Mouse (Mus musculus) lung, embryonic 15.5 days (tissue): ENCODE measurements around the gene 1700092M07Rik. TPM values are rescaled to one million over a fixed set of nuclear protein-coding genes. Genes with fewer than 3 reads are reported as not detected.
"Not testable (repeated sequence)": the region's sequence is repeated elsewhere in the genome, so short reads cannot be mapped to it uniquely, and the experiment has no call there.

Experiments
- ATAC-seq: fragments of 200-750 bp; cut with Nextera tagmentation; 2 replicates; pipeline ENCODE4 v1.8.0; 2017; ENCODE audit warnings: moderate number of reproducible peaks, borderline replicate concordance; ENCODE audit not compliant: low FRiP score, low TSS enrichment; ENCODE audit errors: extremely low read depth
- H3K27ac ChIP-seq: fragments of 300-500 bp; sonication (generic); 2 replicates; pipeline ENCODE4 v1.5.1; 2015; ENCODE audit warnings: moderate library complexity, mild to moderate bottlenecking, inconsistent platforms
- H3K27me3 ChIP-seq: fragments of 300-500 bp; sonication (generic); 2 replicates; pipeline ENCODE4 v1.6.1; 2015; ENCODE audit warnings: inconsistent platforms
- H3K36me3 ChIP-seq: fragments of 300-500 bp; sonication (generic); 2 replicates; pipeline ENCODE4 v1.6.1; 2015; ENCODE audit warnings: inconsistent platforms
- H3K4me1 ChIP-seq: fragments of 300-500 bp; sonication (generic); 2 replicates; pipeline ENCODE4 v1.6.1; 2015; ENCODE audit warnings: inconsistent platforms
- H3K4me2 ChIP-seq: fragments of 300-500 bp; sonication (generic); 2 replicates; pipeline ENCODE4 v1.6.1; 2015; ENCODE audit warnings: inconsistent platforms, mild to moderate bottlenecking, moderate library complexity
- H3K4me3 ChIP-seq: fragments of 300-500 bp; sonication (generic); 2 replicates; pipeline ENCODE4 v1.5.1; 2015; ENCODE audit warnings: mild to moderate bottlenecking, inconsistent platforms
- H3K9ac ChIP-seq: fragments of 300-500 bp; sonication (generic); 2 replicates; pipeline ENCODE4 v1.6.1; 2015; ENCODE audit warnings: inconsistent platforms
- H3K9me3 ChIP-seq: fragments of 300-500 bp; sonication (generic); 2 replicates; pipeline ENCODE4 v1.6.1; 2016; ENCODE audit warnings: inconsistent platforms
- whole genome bisulfite sequencing: fragments of 180-500 bp; shearing (Covaris S2); methylation state at CpG from one replicate; pipeline ENCODE4 v1.1.7; 2015; 5-methylcytosine and 5-hydroxymethylcytosine counted together
- polyA plus RNA-seq: library from polyadenylated mRNA; unstranded; fragments of >200 nt; fragmentation: Nextera tagmentation; extraction: Ambion mirVana; gene quantifications from 2 replicates; pipeline ENCODE4 v1.2.1, GENCODE M21; 2015

The 1700092M07Rik gene
- polyA plus RNA-seq, 1 experiment from 2014 or later: 2.0 TPM

- Histone ChIP-seq H3K4me2 (no peak overlapping the region), H3K9me3 (no peaks in the 10 kb centered on the region), H3K36me3 (peaks cover 21% of the 10 kb centered on the region), H3K9ac (no peak overlapping the region), H3K27me3 (no peaks in the 10 kb centered on the region), H3K4me3 (no peak overlapping the region), H3K27ac (no peak overlapping the region), H3K4me1 (peaks cover 32% of the 10 kb centered on the region)
- WGBS: 46% methylated on average over 1 of the region's 1 CpGs
- ATAC-seq: no peak
Observed at GRCm38 (mm10) chr19:8721378-8721777, 19.1 kb upstream of the 1700092M07Rik start.

- Histone ChIP-seq H3K27me3 (no peaks in the 10 kb centered on the region), H3K4me2 (peak overlapping the region; percentile 61), H3K4me1 (peaks cover 32% of the 10 kb centered on the region), H3K27ac (peak overlapping the region; percentile 96; the same call in 1 of the 2 replicates), H3K36me3 (peaks cover 27% of the 10 kb centered on the region), H3K9ac (peak overlapping the region; percentile 77), H3K9me3 (no peaks in the 10 kb centered on the region), H3K4me3 (peak overlapping the region; percentile 70)
- ATAC-seq: no peak
- WGBS: 54% methylated on average over 4 of the region's 4 CpGs
Observed at GRCm38 (mm10) chr19:8722021-8722420, 18.5 kb upstream of the 1700092M07Rik start.

- peaks cover 28% of the 10 kb centered on the region for H3K36me3 ChIP-seq
- ATAC-seq: no peak
- H3K4me2 ChIP-seq: peak overlapping the region; percentile 61
- peak overlapping the region; percentile 70 for H3K4me3 ChIP-seq
- H3K9ac ChIP-seq: peak overlapping the region; percentile 77
- WGBS: under 1% methylated on average over 5 of the region's 5 CpGs
- no peaks in the 10 kb centered on the region for H3K27me3 ChIP-seq
- H3K4me1 ChIP-seq: peaks cover 32% of the 10 kb centered on the region
- H3K27ac ChIP-seq: peak overlapping the region; percentile 96
- no peaks in the 10 kb centered on the region for H3K9me3 ChIP-seq
Observed at GRCm38 (mm10) chr19:8722559-8722906, 18.0 kb upstream of the 1700092M07Rik start.

- Histone ChIP-seq H3K4me1 (peaks cover 32% of the 10 kb centered on the region), H3K4me2 (peak within 1 kb of the TSS; percentile 67), H3K9me3 (no peaks in the 10 kb centered on the region), H3K27me3 (no peaks in the 10 kb centered on the region), H3K4me3 (peak within 1 kb of the TSS; percentile 70), H3K27ac (peak within 1 kb of the TSS; percentile 96), H3K9ac (peak within 1 kb of the TSS; percentile 91), H3K36me3 (peaks cover 28% of the 10 kb centered on the region)
- peak; percentile 96 for ATAC-seq
- under 1% methylated on average over 50 of the region's 50 CpGs for WGBS
Observed at GRCm38 (mm10) chr19:8722907-8723573, 17.5 kb upstream of the 1700092M07Rik start, which contains the start of gene Slc3a2. Slc3a2 (minus strand) TSS chr19:8723369.

GRCm38 (mm10) chr19:8723574-8724346, 16.8 kb upstream of the 1700092M07Rik start:
- Histone ChIP-seq H3K9ac (peak overlapping the region; percentile 91), H3K9me3 (no peaks in the 10 kb centered on the region), H3K4me3 (peak overlapping the region; percentile 70), H3K4me1 (peaks cover 32% of the 10 kb centered on the region), H3K36me3 (peaks cover 28% of the 10 kb centered on the region), H3K27me3 (no peaks in the 10 kb centered on the region), H3K4me2 (peak overlapping the region; percentile 67), H3K27ac (peak overlapping the region; percentile 86)
- no peak for ATAC-seq
- WGBS: under 1% methylated on average over 20 of the region's 20 CpGs

- ATAC-seq: no peak
Observed at GRCm38 (mm10) chr19:8724392-8724791, 16.1 kb upstream of the 1700092M07Rik start.

GRCm38 (mm10) chr19:8725081-8725613, 15.4 kb upstream of the 1700092M07Rik start:
- peaks cover 28% of the 10 kb centered on the region for H3K36me3 ChIP-seq
- no peaks in the 10 kb centered on the region for H3K9me3 ChIP-seq
- H3K9ac ChIP-seq: peak overlapping the region; percentile 91
- peaks cover 32% of the 10 kb centered on the region for H3K4me1 ChIP-seq
- H3K4me2 ChIP-seq: peak overlapping the region; percentile 67
- ATAC-seq: no peak
- no peaks in the 10 kb centered on the region for H3K27me3 ChIP-seq
- WGBS: 30% methylated on average over 4 of the region's 4 CpGs
- peak overlapping the region; percentile 70 for H3K4me3 ChIP-seq
- H3K27ac ChIP-seq: peak overlapping the region; percentile 86; the same call in 1 of the 2 replicates

More at GRCm38 (mm10) chr19:8724392-8724791, 16.1 kb upstream of the 1700092M07Rik start:
- 4% methylated on average over 2 of the region's 2 CpGs for WGBS
- Histone ChIP-seq H3K9me3 (no peaks in the 10 kb centered on the region), H3K36me3 (peaks cover 28% of the 10 kb centered on the region), H3K4me3 (peak overlapping the region; percentile 70), H3K4me1 (peaks cover 32% of the 10 kb centered on the region), H3K27me3 (no peaks in the 10 kb centered on the region), H3K27ac (peak overlapping the region; percentile 86), H3K4me2 (peak overlapping the region; percentile 67), H3K9ac (peak overlapping the region; percentile 91)

- H3K4me3 ChIP-seq: no peak overlapping the region
- no peaks in the 10 kb centered on the region for H3K9me3 ChIP-seq
- H3K36me3 ChIP-seq: peaks cover 28% of the 10 kb centered on the region
- H3K9ac ChIP-seq: no peak overlapping the region
- no peak overlapping the region for H3K4me2 ChIP-seq
- peaks cover 28% of the 10 kb centered on the region for H3K4me1 ChIP-seq
- WGBS: 15% methylated on average over 3 of the region's 3 CpGs
- no peaks in the 10 kb centered on the region for H3K27me3 ChIP-seq
- ATAC-seq: no peak
- H3K27ac ChIP-seq: no peak overlapping the region
Observed at GRCm38 (mm10) chr19:8726609-8727390, 13.7 kb upstream of the 1700092M07Rik start.

- Histone ChIP-seq H3K4me2 (no peak overlapping the region), H3K36me3 (peaks cover 28% of the 10 kb centered on the region), H3K9ac (no peak overlapping the region), H3K27me3 (no peaks in the 10 kb centered on the region), H3K27ac (no peak overlapping the region), H3K9me3 (no peaks in the 10 kb centered on the region), H3K4me3 (no peak overlapping the region), H3K4me1 (peaks cover 22% of the 10 kb centered on the region)
- no peak for ATAC-seq
- WGBS: 13% methylated on average over 5 of the region's 5 CpGs
Observed at GRCm38 (mm10) chr19:8727495-8728114, 12.9 kb upstream of the 1700092M07Rik start.

- H3K36me3 ChIP-seq: peaks cover 28% of the 10 kb centered on the region
- H3K4me3 ChIP-seq, ATAC-seq, H3K9ac ChIP-seq, H3K9me3 ChIP-seq, H3K27ac ChIP-seq, H3K27me3 ChIP-seq, H3K4me2 ChIP-seq: not testable (repeated sequence)
- WGBS: 27% methylated on average over 3 of the region's 3 CpGs
- peaks cover 22% of the 10 kb centered on the region for H3K4me1 ChIP-seq
Observed at GRCm38 (mm10) chr19:8728335-8729099, 12.0 kb upstream of the 1700092M07Rik start.
